In the genomic region with DNA sequence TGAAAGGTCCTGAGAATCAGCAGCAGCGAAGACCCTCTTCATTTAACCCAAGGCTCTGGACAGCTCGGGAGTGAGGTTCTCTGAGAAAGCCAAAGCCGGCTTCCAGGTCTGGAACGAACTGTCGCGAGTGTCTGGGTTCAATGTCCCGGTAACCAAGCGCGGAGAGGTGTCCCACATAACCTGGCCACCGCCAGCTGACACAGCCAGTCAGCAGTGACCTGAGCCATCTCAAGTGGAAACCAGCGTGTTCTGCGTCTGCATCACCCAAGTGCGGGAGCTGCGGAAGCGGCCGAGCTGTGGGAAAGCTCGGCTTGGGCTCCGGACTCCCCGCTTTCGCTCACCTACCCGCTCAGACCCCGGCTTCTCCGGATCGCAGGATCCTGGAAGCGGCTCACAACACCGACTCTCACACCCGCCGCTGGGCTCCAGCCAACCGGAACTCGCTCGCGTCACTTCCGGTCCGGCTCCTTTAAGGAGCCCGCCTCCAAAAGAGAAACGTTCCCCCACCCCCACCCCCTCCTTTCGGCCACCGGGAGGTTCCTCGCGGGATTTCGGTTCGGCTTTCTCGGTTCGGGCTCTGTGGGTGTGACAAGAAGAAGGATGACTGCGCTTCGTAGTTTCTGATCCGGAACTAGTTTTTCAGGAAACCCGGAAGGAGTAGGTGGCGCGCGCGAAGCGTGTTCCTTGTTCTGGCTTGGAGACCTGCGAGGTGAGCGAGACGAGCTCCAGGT, we compare ENCODE assay signal across 8 mouse cellular contexts. TPM values are rescaled to one million over a fixed set of nuclear protein-coding genes. Genes with fewer than 3 reads are reported as not detected.
DNase-seq lines count a peak whose midpoint lies in the region; ATAC-seq and TF ChIP-seq lines count a peak whose summit lies in the region.

Gene Vmp1 (minus strand): TSS at position 442 of the 731 bp plus-strand sequence.
Gene Ptrh2 (plus strand): TSS at position 591 of the 731 bp plus-strand sequence.

- peak within 1 kb of the TSS; percentile 88 for H3K9ac ChIP-seq in hindbrain, postnatal 0 days (replicated peaks; ENCODE audit: low read length)

- peak within 1 kb of the TSS; percentile 80 for H3K4me2 ChIP-seq in hindbrain, postnatal 0 days (ENCODE audit: low read depth, low read length)

- H3K27me3 ChIP-seq in hindbrain, postnatal 0 days (ENCODE audit: insufficient read depth, low read length), result no peaks in the 10 kb centered on the region

- H3K4me1 ChIP-seq in hindbrain, postnatal 0 days (ENCODE audit: insufficient read depth, low read length), result peaks cover 15% of the 10 kb centered on the region

- H3K9me3 ChIP-seq in hindbrain, postnatal 0 days (ENCODE audit: low read length), result no peaks in the 10 kb centered on the region

- peak; percentile 94 for ATAC-seq in common myeloid progenitor, adult 5-6 weeks (replicated peaks; ENCODE audit: low read depth, poor library complexity, severe bottlenecking)
- ATAC-seq in hindbrain, postnatal 0 days, result peak; percentile 98
- peak; percentile 98 for ATAC-seq in megakaryocyte, adult 5-6 weeks (ENCODE audit: poor library complexity, severe bottlenecking)

- no peaks in the 10 kb centered on the region for H3K36me3 ChIP-seq in hindbrain, postnatal 0 days (ENCODE audit: insufficient read depth, low read length)

- TF ChIP-seq CTCF in gastrocnemius, adult 2 months (IDR thresholded peaks at IDR 0.05), result no peak
- TF ChIP-seq CTCF in hindbrain, postnatal 0 days (IDR thresholded peaks at IDR 0.05; ENCODE audit: low read depth), result no peak
- TF ChIP-seq CTCF in left cerebral cortex, adult 2 months (IDR thresholded peaks at IDR 0.05), result no peak

- H3K27ac ChIP-seq in gastrocnemius, adult 2 months, result peak within 1 kb of the TSS; percentile 99
- peak within 1 kb of the TSS; percentile 88 for H3K27ac ChIP-seq in hindbrain, postnatal 0 days
- peak within 1 kb of the TSS; percentile 85 for H3K27ac ChIP-seq in left cerebral cortex, adult 2 months

- peak; percentile 99 for DNase-seq in ZHBTc4 (ENCODE audit: low read depth, low spot score)
- peak; percentile 96 for DNase-seq in gastrocnemius, adult 2 months
- peak; percentile 98 for DNase-seq in hindbrain, postnatal 0 days (ENCODE audit: low spot score)
- DNase-seq in left cerebral cortex, adult 2 months (ENCODE audit: extremely low spot score in 1 of 2, low spot score in 2 of 2), result peak; percentile 89 to 94
- peak; percentile 89 to 93 for DNase-seq in right cerebral cortex, adult 2 months (ENCODE audit: low spot score in 2 of 2)
- peak; percentile 92 for DNase-seq in urinary bladder, postnatal 14 days (ENCODE audit: low spot score)

- intact Hi-C loops in gastrocnemius, adult 2 months (cut with DNase I), result loop anchor here (5.0 to 10.0 kb wide), 2 partner anchors 74 to 331 kb away; partner anchors contain the start of gene Cltc
- intact Hi-C loops in left cerebral cortex, adult 2 months (cut with DNase I), result loop anchor here (1.0 kb wide), 1 partner anchor 74 kb away; the partner anchor contains the start of gene Cltc

- under 1% methylated on average over 56 of the region's 56 CpGs for WGBS in hindbrain, postnatal 0 days

- peak within 1 kb of the TSS; percentile 91 for H3K4me3 ChIP-seq in gastrocnemius, adult 2 months
- H3K4me3 ChIP-seq in hindbrain, postnatal 0 days (ENCODE audit: low read length), result peak within 1 kb of the TSS; percentile 86
- H3K4me3 ChIP-seq in left cerebral cortex, adult 2 months, result peak within 1 kb of the TSS; percentile 98

RNA-seq across cellular contexts. Expression of gene Vmp1, which starts in this region (rescaled TPM):
- total RNA-seq in common myeloid progenitor, adult 5-6 weeks (2017), result 134 and 157 TPM in 2 replicates
- total RNA-seq in gastrocnemius, adult 2 months (2021), result 100 to 1,000 TPM in 1 of 2 experiments, 10 to 100 TPM in 1; 84.0 to 115 TPM
- 31.3 and 51.6 TPM in 2 replicates for total RNA-seq in hindbrain, postnatal 0 days (2014; rRNA removed)
- 128 and 129 TPM in 2 replicates for polyA plus RNA-seq in hindbrain, postnatal 0 days (2015; fragmentation: Nextera tagmentation; extraction: Ambion mirVana)
- 100 to 1,000 TPM; 144 to 167 TPM for total RNA-seq in left cerebral cortex, adult 2 months (2021)
- total RNA-seq in megakaryocyte, adult 5-6 weeks (2015), result 172 and 215 TPM in 2 replicates
- total RNA-seq in megakaryocyte, adult 5-6 weeks (2017), result 137 and 163 TPM in 2 replicates

RNA-seq across cellular contexts. Expression of gene Ptrh2, which starts in this region (rescaled TPM):
- total RNA-seq in common myeloid progenitor, adult 5-6 weeks (2017), result 29.6 and 34.2 TPM in 2 replicates
- total RNA-seq in gastrocnemius, adult 2 months (2021), result 1 to 10 TPM; 6.0 to 7.9 TPM
- total RNA-seq in hindbrain, postnatal 0 days (2014; rRNA removed), result 8.4 and 10.6 TPM in 2 replicates
- polyA plus RNA-seq in hindbrain, postnatal 0 days (2015; fragmentation: Nextera tagmentation; extraction: Ambion mirVana), result 21.2 and 21.6 TPM in 2 replicates
- 1 to 10 TPM; 7.2 to 7.9 TPM for total RNA-seq in left cerebral cortex, adult 2 months (2021)
- 11.8 and 12.2 TPM in 2 replicates for total RNA-seq in megakaryocyte, adult 5-6 weeks (2015)
- 12.9 and 14.6 TPM in 2 replicates for total RNA-seq in megakaryocyte, adult 5-6 weeks (2017)

Comparison
In these comparisons a context has a peak if more than half of its experiments do, and no peak if none do; other contexts are left out.
1. Peak in every context shown above with its lines: DNase-seq, ATAC-seq, H3K4me3 ChIP-seq and H3K27ac ChIP-seq.